Mouse (Mus musculus) A20 (cell line): ENCODE measurements around the gene D630003M21Rik.

Source experiments
- DNase-seq: peaks from one replicate; pipeline ENCODE4 v3.0.0-alpha.2; 2011; ENCODE audit warnings: low read depth, low spot score

D630003M21Rik gene

DNA sequence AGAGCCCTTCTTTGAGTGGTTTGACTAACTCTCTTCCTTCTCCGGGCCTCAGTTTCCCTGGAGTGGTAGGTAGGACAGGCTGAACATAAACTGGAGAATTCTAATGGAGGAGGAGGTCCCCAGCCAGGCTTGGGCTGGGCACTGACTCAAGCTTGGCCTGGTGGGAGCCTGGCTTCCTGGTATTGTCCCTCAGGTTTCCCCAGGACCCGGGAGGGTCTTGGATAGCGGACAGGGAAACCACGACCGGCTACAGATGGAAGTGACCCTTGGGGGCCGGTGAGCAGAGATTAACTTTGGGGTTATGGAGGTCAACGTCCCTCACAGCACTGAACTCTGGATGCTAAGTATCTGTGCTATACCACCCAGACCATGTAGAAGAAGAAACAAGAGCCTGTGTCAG, 87.8 kb downstream of the D630003M21Rik start:
- DNase-seq = no peak

DNA sequence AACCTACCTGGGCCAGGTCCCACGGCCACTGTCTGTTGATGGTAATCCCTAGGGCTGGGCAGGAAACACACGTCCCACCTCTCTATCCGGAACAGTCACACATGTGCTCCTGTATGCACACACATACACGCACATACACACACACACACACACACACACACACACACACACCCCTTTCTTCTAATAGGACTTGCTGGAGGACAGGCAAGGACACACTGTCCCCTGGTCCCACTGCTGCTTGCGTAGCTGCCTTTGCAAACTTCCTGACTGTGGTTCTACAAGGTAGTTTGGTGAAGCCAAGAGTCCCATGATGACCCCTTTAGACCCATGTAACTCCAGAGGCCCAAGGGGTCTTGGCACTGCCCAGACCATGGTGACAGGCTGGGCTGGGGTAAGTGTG, 88.4 kb downstream of the D630003M21Rik start:
- no peak for DNase-seq

DNA sequence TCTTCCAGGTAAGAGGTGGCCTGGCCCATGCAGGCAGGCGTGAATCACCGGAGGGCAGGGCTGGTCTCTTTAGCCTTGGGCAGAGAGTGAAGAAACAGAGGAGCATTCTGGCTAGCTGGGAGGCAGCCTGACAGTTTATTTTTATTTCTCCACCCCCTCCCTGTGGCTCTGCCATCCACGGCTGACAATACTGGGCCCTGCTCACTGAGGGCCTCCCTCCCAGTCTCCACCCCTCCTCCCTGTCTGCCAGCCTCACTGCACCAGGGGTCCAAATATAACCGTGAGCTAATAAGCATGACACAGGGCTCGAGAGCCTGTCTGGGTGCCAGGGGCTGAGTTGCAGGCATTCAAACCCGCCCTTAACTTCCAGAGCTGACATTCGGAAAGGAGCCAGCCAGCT, 89.4 kb downstream of the D630003M21Rik start:
- no peak for DNase-seq

DNA sequence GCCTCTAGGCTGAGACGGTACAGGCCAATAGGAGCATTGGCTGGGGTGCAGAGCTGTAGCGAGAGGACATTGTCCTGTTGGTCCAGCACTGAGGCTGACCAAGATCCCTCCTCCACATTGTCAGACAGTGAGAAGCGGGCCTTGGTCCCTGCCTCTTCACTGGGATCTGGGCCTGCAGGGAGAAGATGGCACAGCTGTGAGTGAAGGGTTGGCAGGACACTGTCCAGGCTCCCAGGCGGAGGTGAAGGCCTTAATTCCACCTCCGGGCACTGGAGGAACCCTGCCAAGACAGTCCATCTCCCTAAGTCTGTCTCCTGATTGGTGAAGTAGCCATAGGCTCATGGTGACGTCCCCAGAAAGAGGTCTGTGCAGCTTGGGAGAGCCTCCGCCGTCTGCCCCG, 90.2 kb downstream of the D630003M21Rik start:
- DNase-seq = no peak

DNA sequence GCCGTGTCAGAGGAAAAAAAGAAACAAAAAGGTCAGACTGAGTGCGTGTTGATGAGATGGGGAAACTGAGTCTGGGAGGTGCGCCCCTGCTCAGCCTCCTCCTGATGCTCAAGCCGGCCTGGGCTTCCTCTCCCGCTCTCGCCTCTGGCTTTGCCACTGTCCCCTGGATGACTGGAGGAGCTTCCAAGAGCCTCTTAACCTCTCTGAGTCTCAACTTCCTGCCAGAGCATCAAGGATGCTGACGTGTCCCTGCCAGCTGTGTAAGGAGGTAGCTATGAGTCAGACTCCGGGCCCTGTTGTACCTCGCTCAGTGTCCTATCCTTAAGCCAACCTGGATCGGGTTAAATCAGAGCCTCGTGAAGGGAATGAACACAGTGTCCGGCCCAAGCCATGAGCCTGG, 91.3 kb downstream of the D630003M21Rik start:
- no peak for DNase-seq

DNA sequence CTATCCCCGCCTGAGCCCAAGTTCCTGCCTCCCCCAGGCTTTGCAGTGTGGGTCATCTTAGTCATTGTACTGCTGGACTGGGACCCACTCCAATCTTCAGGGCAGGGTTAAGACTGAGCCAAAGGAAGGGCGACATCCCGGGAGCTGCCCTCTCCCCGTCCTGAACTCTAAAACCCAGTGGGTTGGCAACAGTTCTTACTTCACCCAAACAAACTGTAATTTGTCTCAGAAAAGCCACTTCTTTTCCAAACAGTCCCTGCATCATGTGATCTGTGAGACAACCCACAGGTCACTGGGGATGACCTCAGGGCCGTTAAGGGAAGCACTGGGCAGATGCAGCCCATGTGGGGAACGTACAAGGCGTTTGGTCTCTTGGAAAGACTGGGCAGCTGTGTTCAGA, 92.8 kb downstream of the D630003M21Rik start:
- peak; percentile 16 for DNase-seq

DNA sequence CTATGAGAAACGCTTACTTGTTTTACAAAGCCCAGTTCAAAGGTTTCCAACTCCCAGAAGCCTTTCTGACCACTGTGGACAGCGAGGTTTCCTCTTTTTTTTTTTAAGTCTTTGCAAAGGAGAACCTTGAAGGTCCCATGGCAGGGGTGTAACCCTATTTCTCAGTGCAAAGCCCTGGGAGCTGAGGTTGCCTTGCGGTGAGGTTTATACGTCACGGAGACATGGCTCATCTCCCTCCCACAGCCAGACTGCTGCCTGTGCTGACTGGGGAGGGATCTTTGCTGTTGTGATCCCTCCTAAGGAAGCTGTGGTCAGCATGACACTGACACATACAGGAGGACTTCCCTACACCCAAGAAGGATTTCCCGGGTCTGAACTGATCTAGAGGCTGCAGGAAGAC, 96.0 kb downstream of the D630003M21Rik start:
- DNase-seq = no peak
